Mouse (Mus musculus): ENCODE data around the gene Eif2ak2. TPM values are rescaled to one million over a fixed set of nuclear protein-coding genes. Genes with fewer than 3 reads are reported as not detected.

Gene Eif2ak2
- polyA plus RNA-seq, 1 experiment from 2014 or later, result 13.5 TPM

- no peak overlapping the region for H3K4me2 ChIP-seq (replicated peaks)
- H3K9ac ChIP-seq, result no peak overlapping the region
- no peaks in the 10 kb centered on the region for H3K27me3 ChIP-seq
- no peak overlapping the region for H3K27ac ChIP-seq
- H3K4me3 ChIP-seq, result no peak overlapping the region
- ATAC-seq (ENCODE audit: low FRiP score, low read depth), result no peak
- no peaks in the 10 kb centered on the region for H3K9me3 ChIP-seq
- 84% methylated on average over 9 of the region's 9 CpGs for WGBS
- H3K4me1 ChIP-seq, result 0 out of 2 replicates have a peak, but pooled peaks cover 9% of the 10 kb centered on the region
- no peaks in the 10 kb centered on the region for H3K36me3 ChIP-seq
Measured at GRCm38 (mm10) chr17:78891020-78891419, 8.6 kb upstream of the Eif2ak2 start.

- H3K4me2 ChIP-seq (replicated peaks), result no peak overlapping the region
- H3K4me1 ChIP-seq, result no peaks in the 10 kb centered on the region
- no peaks in the 10 kb centered on the region for H3K27me3 ChIP-seq
- no peaks in the 10 kb centered on the region for H3K36me3 ChIP-seq
- no peak for ATAC-seq (ENCODE audit: low FRiP score, low read depth)
- WGBS, result 60% methylated on average over 3 of the region's 3 CpGs
- H3K9me3 ChIP-seq, result no peaks in the 10 kb centered on the region
- H3K27ac ChIP-seq, result no peak overlapping the region
- no peak overlapping the region for H3K9ac ChIP-seq
- no peak overlapping the region for H3K4me3 ChIP-seq
Measured at GRCm38 (mm10) chr17:78889184-78889583, 6.8 kb upstream of the Eif2ak2 start.

- no peaks in the 10 kb centered on the region for H3K9me3 ChIP-seq
- ATAC-seq (ENCODE audit: low FRiP score, low read depth), result no peak
- H3K27me3 ChIP-seq, result no peaks in the 10 kb centered on the region
- no peaks in the 10 kb centered on the region for H3K4me1 ChIP-seq
- WGBS, result 85% methylated on average over 4 of the region's 4 CpGs
- no peaks in the 10 kb centered on the region for H3K36me3 ChIP-seq
- no peak overlapping the region for H3K27ac ChIP-seq
- H3K9ac ChIP-seq, result no peak overlapping the region
- no peak overlapping the region for H3K4me3 ChIP-seq
- no peak overlapping the region for H3K4me2 ChIP-seq (replicated peaks)
Measured at GRCm38 (mm10) chr17:78888554-78888953, 6.2 kb upstream of the Eif2ak2 start.

- Histone ChIP-seq H3K4me3 (no peak overlapping the region), H3K27ac (no peak overlapping the region), H3K9me3 (no peaks in the 10 kb centered on the region), H3K27me3 (no peaks in the 10 kb centered on the region), H3K4me2 (replicated peaks) (no peak overlapping the region), H3K36me3 (no peaks in the 10 kb centered on the region), H3K9ac (no peak overlapping the region), H3K4me1 (peaks cover 16% of the 10 kb centered on the region)
- 78% methylated on average over 5 of the region's 5 CpGs for WGBS
- ATAC-seq (ENCODE audit: low FRiP score, low read depth), result no peak
Measured at GRCm38 (mm10) chr17:78885286-78886065, 3.1 kb upstream of the Eif2ak2 start.

GRCm38 (mm10) chr17:78883291-78883690 lies 918 bp upstream of the Eif2ak2 start:
- no peak for ATAC-seq (ENCODE audit: low FRiP score, low read depth)
- no peak overlapping the region for H3K4me3 ChIP-seq
- H3K9me3 ChIP-seq, result no peaks in the 10 kb centered on the region
- no peak overlapping the region for H3K27ac ChIP-seq
- no peak overlapping the region for H3K9ac ChIP-seq
- peaks cover 3% of the 10 kb centered on the region for H3K36me3 ChIP-seq
- H3K4me2 ChIP-seq (replicated peaks), result no peak overlapping the region; the same call in 1 of the 2 replicates
- H3K27me3 ChIP-seq, result no peaks in the 10 kb centered on the region
- peaks cover 21% of the 10 kb centered on the region for H3K4me1 ChIP-seq
- WGBS, result 93% methylated on average over 4 of the region's 4 CpGs

GRCm38 (mm10) chr17:78881878-78882304 lies 482 bp downstream of the Eif2ak2 start:
- WGBS, result 11% methylated on average over 7 of the region's 7 CpGs
- Histone ChIP-seq H3K4me1 (peaks cover 21% of the 10 kb centered on the region), H3K27me3 (no peaks in the 10 kb centered on the region), H3K9me3 (no peaks in the 10 kb centered on the region), H3K4me3 (peak overlapping the region; percentile 60), H3K27ac (no peak overlapping the region), H3K4me2 (replicated peaks) (peak overlapping the region; percentile 69), H3K36me3 (peaks cover 17% of the 10 kb centered on the region), H3K9ac (peak overlapping the region; percentile 74)
- ATAC-seq (ENCODE audit: low FRiP score, low read depth), result peak; percentile 34; the same call in 1 of the 2 replicates

- Histone ChIP-seq H3K27me3 (no peaks in the 10 kb centered on the region), H3K36me3 (peaks cover 54% of the 10 kb centered on the region), H3K9ac (no peak overlapping the region), H3K4me2 (replicated peaks) (no peak overlapping the region), H3K4me1 (no peaks in the 10 kb centered on the region), H3K4me3 (no peak overlapping the region), H3K9me3 (no peaks in the 10 kb centered on the region), H3K27ac (no peak overlapping the region)
- ATAC-seq (ENCODE audit: low FRiP score, low read depth), result no peak
- 90% methylated on average over 6 of the region's 6 CpGs for WGBS
Measured at GRCm38 (mm10) chr17:78873886-78874285, 8.5 kb downstream of the Eif2ak2 start.

GRCm38 (mm10) chr17:78856243-78856642 lies 26.1 kb downstream of the Eif2ak2 start:
- no peak overlapping the region for H3K4me2 ChIP-seq (replicated peaks)
- no peaks in the 10 kb centered on the region for H3K27me3 ChIP-seq
- H3K9me3 ChIP-seq, result no peaks in the 10 kb centered on the region
- no peak overlapping the region for H3K9ac ChIP-seq
- ATAC-seq (ENCODE audit: low FRiP score, low read depth), result no peak
- H3K27ac ChIP-seq, result no peak overlapping the region
- H3K4me1 ChIP-seq, result no peaks in the 10 kb centered on the region
- H3K4me3 ChIP-seq, result no peak overlapping the region
- WGBS, result 85% methylated on average over 10 of the region's 10 CpGs
- H3K36me3 ChIP-seq, result peaks cover 62% of the 10 kb centered on the region

GRCm38 (mm10) chr17:78842271-78842928 lies 40.0 kb downstream of the Eif2ak2 start:
- Histone ChIP-seq H3K4me1 (no peaks in the 10 kb centered on the region), H3K9ac (no peak overlapping the region), H3K27me3 (no peaks in the 10 kb centered on the region), H3K36me3 (peaks cover 85% of the 10 kb centered on the region), H3K4me2 (replicated peaks) (no peak overlapping the region), H3K4me3 (no peak overlapping the region), H3K9me3 (no peaks in the 10 kb centered on the region), H3K27ac (no peak overlapping the region)
- 90% methylated on average over 7 of the region's 7 CpGs for WGBS
- no peak for ATAC-seq (ENCODE audit: low FRiP score, low read depth)

- Histone ChIP-seq H3K4me3 (peak overlapping the region; percentile 83), H3K4me1 (peaks cover 8% of the 10 kb centered on the region)
- WGBS, result 21% methylated on average over 2 of the region's 2 CpGs
Measured at GRCm38 (mm10) chr17:78836056-78836455, 46.3 kb downstream of the Eif2ak2 start.

GRCm38 (mm10) chr17:78834856-78835835 lies 47.2 kb downstream of the Eif2ak2 start, which contains the start of the genes Heatr5b and Gpatch11:
Gene Heatr5b, minus strand, starts transcription at chr17:78835364.
Gene Gpatch11, plus strand, starts transcription at chr17:78835567.
- H3K36me3 ChIP-seq, result peaks cover 32% of the 10 kb centered on the region
- peak within 1 kb of the TSS; percentile 83 for H3K4me3 ChIP-seq
- H3K4me2 ChIP-seq (replicated peaks), result peak within 1 kb of the TSS; percentile 88
- peak; percentile 99 for ATAC-seq (ENCODE audit: low FRiP score, low read depth)
- no peaks in the 10 kb centered on the region for H3K9me3 ChIP-seq
- H3K27ac ChIP-seq, result peak within 1 kb of the TSS; percentile 87
- no peaks in the 10 kb centered on the region for H3K27me3 ChIP-seq
- WGBS, result under 1% methylated on average over 81 of the region's 81 CpGs
- H3K4me1 ChIP-seq, result peaks cover 8% of the 10 kb centered on the region
- peak within 1 kb of the TSS; percentile 95 for H3K9ac ChIP-seq

More at GRCm38 (mm10) chr17:78836056-78836455, 46.3 kb downstream of the Eif2ak2 start:
- Histone ChIP-seq H3K4me2 (replicated peaks) (peak overlapping the region; percentile 88), H3K9me3 (no peaks in the 10 kb centered on the region), H3K27me3 (no peaks in the 10 kb centered on the region), H3K36me3 (peaks cover 30% of the 10 kb centered on the region), H3K9ac (peak overlapping the region; percentile 71), H3K27ac (peak overlapping the region; percentile 87)
- ATAC-seq (ENCODE audit: low FRiP score, low read depth), result no peak
